Mouse (Mus musculus): ENCODE measurements at regions not wholly inside any gene's neighbourhood (a gene's known extent, or its start where the extent isn't known, plus 50 kb on each side); places are given as distances from the start of the nearest gene placed in this dataset.
A peak's percentile ranks its signal among the peaks of the same experiment; 100 is the strongest.

DNA sequence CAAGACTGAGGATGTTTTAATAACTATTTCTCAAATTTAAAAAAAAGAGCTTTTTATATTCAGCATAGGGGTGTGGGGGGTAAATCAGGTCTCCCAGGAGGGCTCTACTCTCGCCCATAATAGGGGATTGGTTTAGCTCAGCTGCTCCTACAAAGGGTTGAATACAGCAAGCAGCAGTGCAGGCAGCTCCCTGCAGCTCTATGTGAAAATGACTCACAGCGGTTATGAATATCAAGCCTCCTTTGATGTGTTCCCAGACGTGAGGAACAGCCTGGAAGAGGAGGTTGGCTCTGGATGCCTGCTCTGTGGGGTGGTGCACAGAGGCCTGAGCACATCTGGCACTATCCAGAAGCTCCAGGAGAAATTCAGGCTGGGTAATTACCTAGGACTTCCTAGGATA, 192.3 kb downstream of the Dad1 start:
- no peak overlapping the region for H3K27ac ChIP-seq (ENCODE audit: insufficient read depth, low read depth, low read length, poor library complexity, severe bottlenecking)
- no peaks in the 10 kb centered on the region for H3K36me3 ChIP-seq (ENCODE audit: control insufficient read depth, insufficient read depth, low read length, poor library complexity, severe bottlenecking)
- peaks cover 0 to 11% of the 10 kb centered on the region in 2 experiments; a peak in 2 of 4 replicates for H3K4me1 ChIP-seq (ENCODE audit: control insufficient read depth in 2 of 2, insufficient read depth in 2 of 2, low read length in 2 of 2, poor library complexity in 1 of 2)
- in situ Hi-C loops (cut with MboI; ENCODE audit: low sequenced_read_pairs in 2 of 2, unreplicated experiment in 2 of 2): loop anchor here (10.0 to 25.0 kb wide), 6 partner anchors 163 to 576 kb away; partner anchors contain the start of genes Cdh24 (in 1 of the 2), Gm17606 (in 1 of the 2), Lrp10 (in 1 of the 2) and Oxa1l (in 1 of the 2)
- no peak overlapping the region for H3K9ac ChIP-seq (ENCODE audit: insufficient read depth, low read depth, low read length, poor library complexity, severe bottlenecking)
- no peaks in the 10 kb centered on the region for H3K9me3 ChIP-seq (ENCODE audit: control insufficient read depth, insufficient read depth, low read depth, low read length)
- no peak for DNase-seq (ENCODE audit: low read depth, low spot score)
- no peak for TF ChIP-seq HCFC1 (IDR thresholded peaks at IDR 0.05; ENCODE audit: borderline replicate concordance, insufficient read depth, low read length)
- TF ChIP-seq ZNF384 (IDR thresholded peaks at IDR 0.05; ENCODE audit: low read depth, low read length): no peak
- no peak for TF ChIP-seq CHD2 (IDR thresholded peaks at IDR 0.05; ENCODE audit: low read depth, low read length)
- no peak for TF ChIP-seq ZC3H11A (IDR thresholded peaks at IDR 0.05; ENCODE audit: borderline replicate concordance, low read depth, low read length)
- no peak for TF ChIP-seq MAFK (IDR thresholded peaks at IDR 0.05; ENCODE audit: insufficient read depth, low read depth, low read length)
- no peak overlapping the region for H3K4me3 ChIP-seq (ENCODE audit: insufficient read depth in 1 of 2, low read depth in 1 of 2, low read length in 2 of 2, poor library complexity in 1 of 2, severe bottlenecking in 1 of 2)

DNA sequence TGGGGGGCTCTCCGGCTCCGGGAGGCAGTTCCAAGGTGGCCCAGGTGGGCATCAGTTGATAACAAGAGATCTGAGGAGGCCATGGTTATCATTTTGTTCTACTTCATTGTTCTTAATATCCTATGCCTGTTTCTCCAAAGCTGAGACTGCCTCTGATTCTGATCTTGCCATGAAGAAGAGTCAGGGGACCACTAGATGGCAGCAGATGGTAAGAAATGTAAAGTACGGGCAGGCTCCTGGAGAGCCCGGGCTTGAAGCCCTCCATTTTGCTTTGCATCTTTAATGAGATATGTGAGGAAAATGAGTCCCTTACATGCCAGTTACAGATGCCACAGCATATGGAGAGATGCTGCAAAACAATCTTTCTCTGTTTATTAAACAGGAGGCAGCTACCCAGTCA, 194.1 kb downstream of the Dad1 start:
- in situ Hi-C loops (cut with MboI; ENCODE audit: low sequenced_read_pairs in 2 of 2, unreplicated experiment in 2 of 2): loop anchor here (10.0 to 25.0 kb wide), 6 partner anchors 165 to 578 kb away; partner anchors contain the start of genes Cdh24 (in 1 of the 2), Gm17606 (in 1 of the 2), Lrp10 (in 1 of the 2) and Oxa1l (in 1 of the 2)
- TF ChIP-seq MAFK (IDR thresholded peaks at IDR 0.05; ENCODE audit: insufficient read depth, low read depth, low read length) (no peak), ZNF384 (IDR thresholded peaks at IDR 0.05; ENCODE audit: low read depth, low read length) (no peak), HCFC1 (IDR thresholded peaks at IDR 0.05; ENCODE audit: borderline replicate concordance, insufficient read depth, low read length) (no peak), ZC3H11A (IDR thresholded peaks at IDR 0.05; ENCODE audit: borderline replicate concordance, low read depth, low read length) (peak; percentile 96)
- Histone ChIP-seq H3K4me3 (ENCODE audit: insufficient read depth in 1 of 2, low read depth in 1 of 2, low read length in 2 of 2, poor library complexity in 1 of 2, severe bottlenecking in 1 of 2) (no peak overlapping the region), H3K9ac (ENCODE audit: insufficient read depth, low read depth, low read length, poor library complexity, severe bottlenecking) (no peak overlapping the region), H3K4me1 (ENCODE audit: control insufficient read depth in 2 of 2, insufficient read depth in 2 of 2, low read length in 2 of 2, poor library complexity in 1 of 2) (peaks cover 0 to 5% of the 10 kb centered on the region in 2 experiments; a peak in 2 of 4 replicates), H3K36me3 (ENCODE audit: control insufficient read depth, insufficient read depth, low read length, poor library complexity, severe bottlenecking) (no peaks in the 10 kb centered on the region), H3K27ac (ENCODE audit: insufficient read depth, low read depth, low read length, poor library complexity, severe bottlenecking) (no peak overlapping the region), H3K9me3 (ENCODE audit: control insufficient read depth, insufficient read depth, low read depth, low read length) (no peaks in the 10 kb centered on the region)
- peak; percentile 83 for DNase-seq (ENCODE audit: low read depth, low spot score)

DNA sequence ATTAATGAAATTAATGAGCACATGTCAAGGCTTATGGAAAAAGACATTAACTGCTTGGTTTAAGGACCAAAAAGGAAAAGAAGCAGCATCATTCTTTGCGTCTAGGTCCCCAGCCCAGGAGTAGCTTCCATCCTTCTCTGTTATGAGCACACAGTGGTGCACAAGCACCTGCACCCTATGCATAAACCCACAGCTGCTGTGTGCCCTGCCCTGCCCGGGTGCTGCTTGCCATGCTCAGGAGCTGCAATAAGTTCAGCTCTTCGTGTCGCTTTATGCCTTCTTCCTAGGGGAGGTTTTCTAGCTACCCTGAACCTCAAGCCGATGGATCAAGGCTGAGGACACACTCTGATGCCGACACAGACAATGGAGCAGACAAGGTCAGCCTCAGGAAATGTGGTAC, 194.8 kb downstream of the Dad1 start:
- Histone ChIP-seq H3K9ac (ENCODE audit: insufficient read depth, low read depth, low read length, poor library complexity, severe bottlenecking) (no peak overlapping the region), H3K9me3 (ENCODE audit: control insufficient read depth, insufficient read depth, low read depth, low read length) (no peaks in the 10 kb centered on the region), H3K4me3 (ENCODE audit: insufficient read depth in 1 of 2, low read depth in 1 of 2, low read length in 2 of 2, poor library complexity in 1 of 2, severe bottlenecking in 1 of 2) (no peak overlapping the region), H3K27ac (ENCODE audit: insufficient read depth, low read depth, low read length, poor library complexity, severe bottlenecking) (no peak overlapping the region), H3K4me1 (ENCODE audit: control insufficient read depth in 2 of 2, insufficient read depth in 2 of 2, low read length in 2 of 2, poor library complexity in 1 of 2) (peaks cover 0 to 3% of the 10 kb centered on the region in 2 experiments; a peak in 1 of 4 replicates), H3K36me3 (ENCODE audit: control insufficient read depth, insufficient read depth, low read length, poor library complexity, severe bottlenecking) (no peaks in the 10 kb centered on the region)
- DNase-seq (ENCODE audit: low read depth, low spot score): no peak
- in situ Hi-C loops (cut with MboI; ENCODE audit: low sequenced_read_pairs in 2 of 2, unreplicated experiment in 2 of 2): loop anchor here (25.0 kb wide), 5 partner anchors 278 to 578 kb away; partner anchors contain the start of genes Cdh24 (in 1 of the 2), Gm17606 (in 1 of the 2), Lrp10 (in 1 of the 2) and Oxa1l (in 1 of the 2)
- no peak for TF ChIP-seq ZC3H11A (IDR thresholded peaks at IDR 0.05; ENCODE audit: borderline replicate concordance, low read depth, low read length)
- no peak for TF ChIP-seq MAFK (IDR thresholded peaks at IDR 0.05; ENCODE audit: insufficient read depth, low read depth, low read length)
- no peak for TF ChIP-seq HCFC1 (IDR thresholded peaks at IDR 0.05; ENCODE audit: borderline replicate concordance, insufficient read depth, low read length)
- no peak for TF ChIP-seq CHD2 (IDR thresholded peaks at IDR 0.05; ENCODE audit: low read depth, low read length)
- TF ChIP-seq ZNF384 (IDR thresholded peaks at IDR 0.05; ENCODE audit: low read depth, low read length): no peak

DNA sequence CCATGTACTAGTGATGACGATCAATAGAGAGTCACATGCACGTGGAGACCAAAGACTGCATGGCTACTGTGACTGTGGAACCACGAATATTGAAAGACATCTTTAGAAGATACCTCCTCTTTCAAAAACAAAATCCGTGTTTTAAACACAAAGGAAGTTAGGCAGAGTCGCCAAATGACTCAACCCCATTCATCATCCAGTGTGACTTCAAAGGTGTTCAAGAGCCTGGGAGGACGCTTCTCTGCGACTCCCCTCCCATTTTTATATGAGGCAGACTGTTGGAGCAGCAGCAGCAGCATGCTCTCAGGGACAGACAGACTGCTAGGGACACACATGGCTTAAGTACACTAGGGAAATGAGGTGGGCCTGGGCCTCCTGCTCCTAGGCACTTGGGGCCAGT, 197.2 kb downstream of the Dad1 start:
- Histone ChIP-seq H3K9ac (ENCODE audit: insufficient read depth, low read depth, low read length, poor library complexity, severe bottlenecking) (no peak overlapping the region), H3K36me3 (ENCODE audit: control insufficient read depth, insufficient read depth, low read length, poor library complexity, severe bottlenecking) (no peaks in the 10 kb centered on the region), H3K9me3 (ENCODE audit: control insufficient read depth, insufficient read depth, low read depth, low read length) (no peaks in the 10 kb centered on the region), H3K27ac (ENCODE audit: insufficient read depth, low read depth, low read length, poor library complexity, severe bottlenecking) (no peak overlapping the region), H3K4me1 (ENCODE audit: control insufficient read depth in 2 of 2, insufficient read depth in 2 of 2, low read length in 2 of 2, poor library complexity in 1 of 2) (peaks cover 0 to 3% of the 10 kb centered on the region in 2 experiments; a peak in 1 of 4 replicates), H3K4me3 (ENCODE audit: insufficient read depth in 1 of 2, low read depth in 1 of 2, low read length in 2 of 2, poor library complexity in 1 of 2, severe bottlenecking in 1 of 2) (no peak overlapping the region)
- in situ Hi-C loops (cut with MboI; ENCODE audit: low sequenced_read_pairs in 2 of 2, unreplicated experiment in 2 of 2): loop anchor here (25.0 kb wide), 5 partner anchors 281 to 581 kb away; partner anchors contain the start of genes Cdh24 (in 1 of the 2), Gm17606 (in 1 of the 2), Lrp10 (in 1 of the 2) and Oxa1l (in 1 of the 2)
- DNase-seq (ENCODE audit: low read depth, low spot score): no peak
- TF ChIP-seq ZNF384 (IDR thresholded peaks at IDR 0.05; ENCODE audit: low read depth, low read length): no peak
- TF ChIP-seq ZC3H11A (IDR thresholded peaks at IDR 0.05; ENCODE audit: borderline replicate concordance, low read depth, low read length): no peak
- TF ChIP-seq CHD2 (IDR thresholded peaks at IDR 0.05; ENCODE audit: low read depth, low read length): no peak
- no peak for TF ChIP-seq HCFC1 (IDR thresholded peaks at IDR 0.05; ENCODE audit: borderline replicate concordance, insufficient read depth, low read length)

Measured in ES-E14 (cell line).